Mouse (Mus musculus) MEL (cell line): ENCODE data around the gene Ppia. TPM values are rescaled to one million over a fixed set of nuclear protein-coding genes. Genes with fewer than 3 reads are reported as not detected.

Experiments used
- DNase-seq: peaks from one replicate; pipeline ENCODE4 v3.0.0; 2011; ENCODE audit warnings: low read depth, low spot score
- H3K27ac ChIP-seq: 2 replicates; pipeline ENCODE4 v1.5.1; 2012; ENCODE audit warnings: low read depth, mild to moderate bottlenecking, control low read depth, low read length, moderate library complexity; ENCODE audit not compliant: control insufficient read depth
- H3K27me3 ChIP-seq, 2 experiments: fragments of 150-350 bp in 1 of 2; sonication (generic) in 1 of 2; 2 replicates each; pipeline ENCODE4 v1.6.1; 2012; ENCODE audit warnings: low read length in 2 of 2, mild to moderate bottlenecking in 2 of 2, improper control_type of control experiment in 1 of 2, moderate library complexity in 1 of 2; ENCODE audit not compliant: insufficient read depth in 2 of 2, control insufficient read depth in 1 of 2
- H3K36me3 ChIP-seq, 2 experiments: 2 replicates each; pipeline ENCODE4 v1.6.1; 2012 to 2014; ENCODE audit warnings: low read length in 2 of 2, improper control_type of control experiment in 1 of 2, inconsistent platforms in 1 of 2, mild to moderate bottlenecking in 1 of 2; ENCODE audit not compliant: insufficient read depth in 2 of 2, control insufficient read depth in 1 of 2
- H3K4me1 ChIP-seq, 2 experiments: fragments of 150-350 bp in 1 of 2; sonication (generic) in 1 of 2; 2 replicates each; pipeline ENCODE4 v1.6.1; 2012; ENCODE audit warnings: low read length in 2 of 2, improper control_type of control experiment in 1 of 2, mild to moderate bottlenecking in 1 of 2; ENCODE audit not compliant: insufficient read depth in 2 of 2, control insufficient read depth in 1 of 2
- H3K4me3 ChIP-seq, 2 experiments: fragments of 150-350 bp in 1 of 2; sonication (generic) in 1 of 2; 2 replicates each; pipeline ENCODE4 v1.5.1; 2012; ENCODE audit warnings: low read depth in 2 of 2, low read length in 2 of 2, mild to moderate bottlenecking in 2 of 2, moderate library complexity in 2 of 2, control low read depth in 1 of 2, improper control_type of control experiment in 1 of 2; ENCODE audit not compliant: control insufficient read depth in 1 of 2, insufficient read depth in 1 of 2
- H3K79me2 ChIP-seq: 2 replicates; pipeline ENCODE4 v1.6.1; 2012; ENCODE audit warnings: mild to moderate bottlenecking, low read length, moderate library complexity; ENCODE audit not compliant: control insufficient read depth, poor library complexity, insufficient read depth
- H3K9ac ChIP-seq: 2 replicates; pipeline ENCODE4 v1.6.1; 2012; ENCODE audit warnings: low read depth, mild to moderate bottlenecking, control low read depth, low read length, moderate library complexity; ENCODE audit not compliant: control insufficient read depth, poor library complexity, severe bottlenecking
- H3K9me3 ChIP-seq: fragments of 150-350 bp; sonication (generic); replicated peaks from 2 replicates; pipeline ENCODE4 v1.6.1; 2012; ENCODE audit warnings: mild to moderate bottlenecking, low read length, improper control_type of control experiment, moderate library complexity; ENCODE audit not compliant: insufficient read depth
- E2F4 ChIP-seq: IDR thresholded peaks from 2 replicates; pipeline ENCODE4 v1.6.1; 2011; ENCODE audit warnings: low read depth, low read length, improper control_type of control experiment, borderline replicate concordance
- EP300 ChIP-seq, 2 experiments: IDR thresholded peaks; 2 replicates each; pipeline ENCODE4 v1.6.1; 2011; ENCODE audit warnings: improper control_type of control experiment in 2 of 2, low read length in 2 of 2, low read depth in 1 of 2, mild to moderate bottlenecking in 1 of 2
- GABPA ChIP-seq: IDR thresholded peaks from 2 replicates; pipeline ENCODE4 v1.6.1; 2012; ENCODE audit warnings: low read depth, mild to moderate bottlenecking, inconsistent platforms, low read length, improper control_type of control experiment, moderate library complexity
- GATA1 ChIP-seq: IDR thresholded peaks from 2 replicates; pipeline ENCODE4 v1.6.1; 2011; ENCODE audit warnings: low read depth, low read length, improper control_type of control experiment
- HCFC1 ChIP-seq: IDR thresholded peaks from 2 replicates; pipeline ENCODE4 v1.6.1; 2012; ENCODE audit warnings: low read depth, mild to moderate bottlenecking, inconsistent platforms, low read length, improper control_type of control experiment, moderate library complexity
- MAX ChIP-seq: IDR thresholded peaks from 2 replicates; pipeline ENCODE4 v1.6.1; 2011; ENCODE audit warnings: low read length, improper control_type of control experiment
- MAZ ChIP-seq: IDR thresholded peaks from 2 replicates; pipeline ENCODE4 v1.6.1; 2012; ENCODE audit warnings: low read depth, mild to moderate bottlenecking, inconsistent platforms, low read length, improper control_type of control experiment
- MYB ChIP-seq: IDR thresholded peaks from 2 replicates; pipeline ENCODE4 v1.6.1; 2011; ENCODE audit warnings: mild to moderate bottlenecking, low read depth, low read length, improper control_type of control experiment
- MYC ChIP-seq: IDR thresholded peaks from 2 replicates; pipeline ENCODE4 v1.6.1; 2011; ENCODE audit warnings: low read depth, mild to moderate bottlenecking, low read length, improper control_type of control experiment, moderate library complexity
- NELFE ChIP-seq: IDR thresholded peaks from 2 replicates; pipeline ENCODE4 v1.6.1; 2011; ENCODE audit warnings: low read depth, low read length, improper control_type of control experiment
- SMC3 ChIP-seq: IDR thresholded peaks from 2 replicates; pipeline ENCODE4 v1.6.1; 2011; ENCODE audit warnings: low read depth, low read length, improper control_type of control experiment
- TAL1 ChIP-seq: IDR thresholded peaks from 2 replicates; pipeline ENCODE4 v1.6.1; 2012; ENCODE audit warnings: mild to moderate bottlenecking, inconsistent platforms, low read length, moderate library complexity, mixed read lengths
- TCF12 ChIP-seq: IDR thresholded peaks from 2 replicates; pipeline ENCODE4 v1.6.1; 2014; ENCODE audit warnings: low read depth, mild to moderate bottlenecking, inconsistent platforms, low read length, improper control_type of control experiment, moderate library complexity
- USF1 ChIP-seq: IDR thresholded peaks from 2 replicates; pipeline ENCODE4 v1.6.1; 2014; ENCODE audit warnings: low read depth, mild to moderate bottlenecking, inconsistent platforms, low read length, improper control_type of control experiment, moderate library complexity
- USF2 ChIP-seq, 2 experiments: IDR thresholded peaks; 2 replicates each; pipeline ENCODE4 v1.6.1; 2011 to 2012; ENCODE audit warnings: improper control_type of control experiment in 2 of 2, low read length in 2 of 2, borderline replicate concordance in 1 of 2, inconsistent platforms in 1 of 2, low read depth in 1 of 2, mild to moderate bottlenecking in 1 of 2; ENCODE audit not compliant: insufficient read depth in 1 of 2
- ZC3H11A ChIP-seq: IDR thresholded peaks from 2 replicates; pipeline ENCODE4 v1.6.1; 2012; ENCODE audit warnings: low read depth, mild to moderate bottlenecking, inconsistent platforms, low read length, improper control_type of control experiment
- ZKSCAN1 ChIP-seq: IDR thresholded peaks from 2 replicates; pipeline ENCODE4 v1.6.1; 2012; ENCODE audit warnings: low read depth, mild to moderate bottlenecking, inconsistent platforms, low read length, improper control_type of control experiment, moderate library complexity
- ZNF384 ChIP-seq: IDR thresholded peaks from 2 replicates; pipeline ENCODE4 v1.6.1; 2012; ENCODE audit warnings: low read depth, mild to moderate bottlenecking, inconsistent platforms, low read length, improper control_type of control experiment
- polyA plus RNA-seq, 2 experiments: library from polyadenylated mRNA; stranded (reverse) in 1 of 2; unstranded in 1 of 2; fragments of >175 nt in 1 of 2; fragments of >200 nt in 1 of 2; gene quantifications; 2 replicates each; pipeline versions ENCODE4 v1.2.1 to v1.2.4; 2012; ENCODE audit warnings: low replicate concordance in 2 of 2, low read depth in 1 of 2; ENCODE audit not compliant: insufficient read length in 2 of 2, insufficient read depth in 1 of 2, missing spikeins in 1 of 2
- total RNA-seq: library from RNA; depleted of rRNA; stranded (reverse); fragments of 300-350 nt; gene quantifications from 2 replicates; pipeline ENCODE4 v1.2.3, GENCODE M21; 2012

Ppia gene
- total and polyA plus RNA-seq, 3 experiments: 3,662 to 7,288 TPM; not detected in 1

GRCm38 (mm10) chr11:6389483-6389921 is 25.7 kb upstream of the Ppia start:
- no peaks in the 10 kb centered on the region for H3K27me3 ChIP-seq
- TF ChIP-seq NELFE: no peak
- TF ChIP-seq TCF12: 0 out of 2 replicates have a peak, but pooled peaks have one; percentile 7
- TF ChIP-seq, all 39 proteins: peak for 1
- H3K4me1 ChIP-seq: peaks cover 10 to 28% of the 10 kb centered on the region in 2 experiments
- DNase-seq: peak; percentile 58
- H3K9me3 ChIP-seq: no peaks in the 10 kb centered on the region
- peak overlapping the region; percentile 94 to 99 for H3K4me3 ChIP-seq
- H3K27ac ChIP-seq: no peak overlapping the region
- H3K79me2 ChIP-seq: peaks cover 35% of the 10 kb centered on the region
- H3K9ac ChIP-seq: peak overlapping the region; percentile 74
- peaks cover 0 to 32% of the 10 kb centered on the region in 2 experiments; a peak in 2 of 4 replicates for H3K36me3 ChIP-seq

DNA sequence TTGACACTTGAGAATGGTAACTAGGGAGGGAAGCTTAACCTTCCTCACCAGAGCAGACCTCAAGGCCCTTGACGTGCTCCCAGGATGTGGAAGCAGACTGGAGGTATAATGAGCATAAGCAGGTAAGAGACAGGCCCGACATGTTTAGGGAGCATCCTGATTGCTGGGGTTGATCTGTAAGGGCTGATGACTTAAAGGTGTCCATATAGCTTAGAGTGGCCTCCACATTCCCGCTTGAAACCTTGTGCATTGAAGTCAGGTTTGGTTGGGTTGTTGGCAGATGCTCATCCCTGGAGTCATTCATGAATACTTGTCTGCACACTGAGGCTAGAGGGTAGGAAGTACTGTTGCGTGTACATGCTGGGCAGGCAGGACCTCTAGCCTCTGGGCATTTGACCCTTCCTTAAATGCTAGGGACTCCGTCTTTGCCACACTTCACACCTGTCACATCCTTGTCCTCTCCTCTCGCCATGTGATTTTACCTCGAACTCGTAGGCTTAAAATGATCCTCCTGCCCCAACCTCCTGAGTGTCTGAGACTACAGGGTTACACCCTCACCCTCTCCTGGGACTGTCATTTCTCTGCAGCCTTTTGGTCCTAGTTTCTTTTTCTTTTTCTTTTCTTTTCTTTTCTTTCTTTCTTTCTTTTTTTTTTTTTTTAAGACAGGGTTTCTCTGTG is 24.7 kb upstream of the Ppia start:
- DNase-seq: peak; percentile 44
- Histone ChIP-seq H3K4me1 (peaks cover 10 to 28% of the 10 kb centered on the region in 2 experiments), H3K27me3 (no peaks in the 10 kb centered on the region), H3K9me3 (no peaks in the 10 kb centered on the region), H3K27ac (no peak overlapping the region), H3K4me3 (peak overlapping the region; percentile 94 to 99), H3K79me2 (peaks cover 35% of the 10 kb centered on the region), H3K9ac (peak overlapping the region; percentile 74), H3K36me3 (peaks cover 0 to 32% of the 10 kb centered on the region in 2 experiments; a peak in 2 of 4 replicates)
- TF ChIP-seq ZNF384: no peak
- TF ChIP-seq ZKSCAN1: no peak
- TF ChIP-seq SMC3: no peak
- no peak for TF ChIP-seq NELFE
- no peak for TF ChIP-seq USF1
- 0 out of 2 replicates have a peak, but pooled peaks have one; percentile 12 for TF ChIP-seq MAX
- no peak for TF ChIP-seq GABPA
- no peak for TF ChIP-seq MYC

DNA sequence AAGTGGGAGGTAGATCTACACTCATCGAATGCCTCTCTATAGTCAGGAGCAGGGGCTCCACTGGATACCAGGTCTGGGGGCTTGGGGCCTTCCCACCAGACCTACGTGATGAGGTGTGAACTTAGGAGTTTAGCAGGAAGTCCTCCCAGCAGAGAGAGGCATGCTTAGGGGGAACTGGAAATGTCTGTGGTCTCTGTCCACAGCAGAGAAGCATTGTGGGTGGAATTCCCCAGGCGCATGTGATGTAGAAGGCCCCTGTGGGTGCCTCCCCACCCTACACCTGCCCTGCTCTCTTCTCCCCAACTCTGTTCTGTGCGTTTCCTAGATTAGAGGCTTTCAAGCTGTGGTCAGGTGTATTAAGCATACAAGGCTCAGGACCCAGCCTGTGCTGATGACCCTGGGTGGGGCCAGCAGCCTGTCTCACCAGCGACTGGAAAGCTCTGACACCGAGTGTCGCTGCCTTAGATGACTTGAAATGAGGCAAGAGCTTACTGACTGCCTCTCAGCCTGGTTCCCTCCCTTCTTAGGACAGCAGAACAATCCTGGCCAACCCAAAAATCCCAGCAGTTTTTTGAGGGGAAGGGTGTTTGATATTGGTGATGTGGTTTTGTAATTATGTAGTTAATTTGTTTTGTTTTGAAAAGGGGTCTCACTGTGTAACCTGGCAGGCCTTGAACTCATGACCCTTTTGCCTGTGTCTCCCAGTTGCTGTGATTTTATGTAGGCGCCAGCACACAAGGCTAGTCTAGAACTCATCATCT is 23.5 kb upstream of the Ppia start:
- no peak overlapping the region for H3K9ac ChIP-seq
- no peak overlapping the region for H3K27ac ChIP-seq
- H3K9me3 ChIP-seq: no peaks in the 10 kb centered on the region
- H3K4me1 ChIP-seq: peaks cover 10 to 28% of the 10 kb centered on the region in 2 experiments
- peaks cover 0 to 32% of the 10 kb centered on the region in 2 experiments; a peak in 2 of 4 replicates for H3K36me3 ChIP-seq
- peaks cover 35% of the 10 kb centered on the region for H3K79me2 ChIP-seq
- TF ChIP-seq EP300 (IDR thresholded peaks at IDR 0.05; ENCODE audit: low read depth in 1 of 2, low read length in 2 of 2): no peak
- no peak for TF ChIP-seq HCFC1
- TF ChIP-seq E2F4: no peak
- no peak for TF ChIP-seq MAZ
- TF ChIP-seq TAL1: no peak
- no peak for TF ChIP-seq USF2 (IDR thresholded peaks at IDR 0.05; ENCODE audit: borderline replicate concordance in 1 of 2, insufficient read depth in 1 of 2, low read depth in 1 of 2, low read length in 2 of 2)
- no peak for TF ChIP-seq GATA1
- no peak for TF ChIP-seq MYB
- TF ChIP-seq ZC3H11A: no peak
- TF ChIP-seq NELFE: no peak
- H3K4me3 ChIP-seq: no peak overlapping the region
- no peak for DNase-seq
- no peaks in the 10 kb centered on the region for H3K27me3 ChIP-seq
